Mouse (Mus musculus): Measurements from ENCODE around the gene Gabra4. TPM values are rescaled to one million over a fixed set of nuclear protein-coding genes. Genes with fewer than 3 reads are reported as not detected.

The Gabra4 gene
- 9.0 and 9.9 TPM in 2 replicates for polyA plus RNA-seq (2015; fragmentation: Nextera tagmentation; extraction: Ambion mirVana)

- Histone ChIP-seq H3K4me1 (peaks cover 6% of the 10 kb centered on the region; the same call in 1 of the 2 replicates), H3K9ac (peak within 1 kb of the TSS; percentile 62), H3K36me3 (ENCODE audit: poor library complexity, severe bottlenecking) (no peaks in the 10 kb centered on the region), H3K27ac (no peak within 1 kb of the TSS), H3K4me2 (peak within 1 kb of the TSS; percentile 95), H3K4me3 (peak within 1 kb of the TSS; percentile 60), H3K9me3 (replicated peaks) (no peaks in the 10 kb centered on the region), H3K27me3 (peaks cover 7% of the 10 kb centered on the region)
- WGBS: 0% methylated on average over 15 of the region's 15 CpGs
- peak; percentile 64 for ATAC-seq
Observed at GRCm38 (mm10) chr5:71658115-71658497, at the start of gene Gabra4. Gabra4 (minus strand) TSS chr5:71658308.

GRCm38 (mm10) chr5:71701273-71701614, 43.1 kb upstream of the Gabra4 start:
- peaks cover 9% of the 10 kb centered on the region for H3K4me1 ChIP-seq
- under 1% methylated on average over 6 of the region's 6 CpGs for WGBS
- H3K9me3 ChIP-seq (replicated peaks): no peaks in the 10 kb centered on the region
- peak overlapping the region; percentile 68 for H3K9ac ChIP-seq
- H3K4me2 ChIP-seq: peak overlapping the region; percentile 96
- peak overlapping the region; percentile 54 for H3K4me3 ChIP-seq
- H3K36me3 ChIP-seq (ENCODE audit: poor library complexity, severe bottlenecking): no peaks in the 10 kb centered on the region
- ATAC-seq: no peak
- H3K27ac ChIP-seq: no peak overlapping the region
- H3K27me3 ChIP-seq: no peaks in the 10 kb centered on the region

- Histone ChIP-seq H3K27me3 (no peaks in the 10 kb centered on the region), H3K9me3 (replicated peaks) (no peaks in the 10 kb centered on the region), H3K4me2 (peak overlapping the region; percentile 96), H3K27ac (no peak overlapping the region), H3K4me1 (peaks cover 9% of the 10 kb centered on the region), H3K4me3 (peak overlapping the region; percentile 54), H3K36me3 (ENCODE audit: poor library complexity, severe bottlenecking) (no peaks in the 10 kb centered on the region), H3K9ac (peak overlapping the region; percentile 68)
- under 1% methylated on average over 46 of the region's 46 CpGs for WGBS
- ATAC-seq: peak; percentile 94
Observed at GRCm38 (mm10) chr5:71700468-71701272, 42.6 kb upstream of the Gabra4 start.

GRCm38 (mm10) chr5:71699696-71700467, 41.8 kb upstream of the Gabra4 start:
- Histone ChIP-seq H3K27me3 (no peaks in the 10 kb centered on the region), H3K36me3 (ENCODE audit: poor library complexity, severe bottlenecking) (no peaks in the 10 kb centered on the region), H3K4me2 (peak overlapping the region; percentile 96), H3K9me3 (replicated peaks) (no peaks in the 10 kb centered on the region), H3K27ac (no peak overlapping the region), H3K4me3 (peak overlapping the region; percentile 54), H3K9ac (peak overlapping the region; percentile 68), H3K4me1 (peaks cover 9% of the 10 kb centered on the region)
- under 1% methylated on average over 19 of the region's 19 CpGs for WGBS
- peak; percentile 19; the same call in 1 of the 2 replicates for ATAC-seq

GRCm38 (mm10) chr5:71665593-71665992, 7.5 kb upstream of the Gabra4 start:
- H3K9ac ChIP-seq: no peak overlapping the region

GRCm38 (mm10) chr5:71657482-71658114, 510 bp downstream of the Gabra4 start, which contains the start of gene Gabrb1:
Gabrb1 (plus strand) TSS chr5:71658113.
- peak; percentile 95 for ATAC-seq
- Histone ChIP-seq H3K4me2 (peak within 1 kb of the TSS; percentile 95), H3K27ac (no peak within 1 kb of the TSS), H3K9me3 (replicated peaks) (no peaks in the 10 kb centered on the region), H3K9ac (peak within 1 kb of the TSS; percentile 62), H3K36me3 (ENCODE audit: poor library complexity, severe bottlenecking) (no peaks in the 10 kb centered on the region), H3K4me3 (peak within 1 kb of the TSS; percentile 60), H3K4me1 (peaks cover 6% of the 10 kb centered on the region; the same call in 1 of the 2 replicates), H3K27me3 (peaks cover 7% of the 10 kb centered on the region)
- under 1% methylated on average over 49 of the region's 49 CpGs for WGBS

More at GRCm38 (mm10) chr5:71665593-71665992, 7.5 kb upstream of the Gabra4 start:
- no peaks in the 10 kb centered on the region for H3K36me3 ChIP-seq (ENCODE audit: poor library complexity, severe bottlenecking)
- H3K4me1 ChIP-seq: no peaks in the 10 kb centered on the region
- H3K4me2 ChIP-seq: no peak overlapping the region
- no peaks in the 10 kb centered on the region for H3K27me3 ChIP-seq
- no peak overlapping the region for H3K4me3 ChIP-seq
- WGBS: 28% methylated on average over 4 of the region's 4 CpGs
- H3K27ac ChIP-seq: no peak overlapping the region
- ATAC-seq: peak; percentile 83
- H3K9me3 ChIP-seq (replicated peaks): no peaks in the 10 kb centered on the region

- no peak for ATAC-seq
- Histone ChIP-seq H3K4me1 (peaks cover 6% of the 10 kb centered on the region; the same call in 1 of the 2 replicates), H3K36me3 (ENCODE audit: poor library complexity, severe bottlenecking) (no peaks in the 10 kb centered on the region), H3K27me3 (peaks cover 7% of the 10 kb centered on the region), H3K27ac (no peak overlapping the region), H3K9me3 (replicated peaks) (no peaks in the 10 kb centered on the region), H3K9ac (peak overlapping the region; percentile 62; the same call in 1 of the 2 replicates), H3K4me3 (peak overlapping the region; percentile 60), H3K4me2 (peak overlapping the region; percentile 95)
- WGBS: 7% methylated on average over 10 of the region's 10 CpGs
Observed at GRCm38 (mm10) chr5:71656771-71657170, 1.3 kb downstream of the Gabra4 start.

- H3K4me1 ChIP-seq: peaks cover 6% of the 10 kb centered on the region; the same call in 1 of the 2 replicates
- H3K4me3 ChIP-seq: no peak overlapping the region
- H3K27ac ChIP-seq: no peak overlapping the region
- no peaks in the 10 kb centered on the region for H3K9me3 ChIP-seq (replicated peaks)
- 81% methylated on average over 5 of the region's 5 CpGs for WGBS
- peaks cover 7% of the 10 kb centered on the region for H3K27me3 ChIP-seq
- H3K4me2 ChIP-seq: no peak overlapping the region
- H3K36me3 ChIP-seq (ENCODE audit: poor library complexity, severe bottlenecking): no peaks in the 10 kb centered on the region
- H3K9ac ChIP-seq: no peak overlapping the region
- ATAC-seq: no peak
Observed at GRCm38 (mm10) chr5:71654056-71654455, 4.1 kb downstream of the Gabra4 start.

- no peaks in the 10 kb centered on the region for H3K27me3 ChIP-seq
- no peaks in the 10 kb centered on the region for H3K4me1 ChIP-seq
- no peak overlapping the region for H3K27ac ChIP-seq
- H3K36me3 ChIP-seq (ENCODE audit: poor library complexity, severe bottlenecking): no peaks in the 10 kb centered on the region
- no peak overlapping the region for H3K9ac ChIP-seq
- no peak overlapping the region for H3K4me3 ChIP-seq
- ATAC-seq: no peak
- 70% methylated on average over 2 of the region's 2 CpGs for WGBS
- H3K9me3 ChIP-seq (replicated peaks): no peaks in the 10 kb centered on the region
- H3K4me2 ChIP-seq: no peak overlapping the region
Observed at GRCm38 (mm10) chr5:71648108-71648507, 10.0 kb downstream of the Gabra4 start.

- WGBS: 88% methylated on average over 10 of the region's 10 CpGs
- no peak for ATAC-seq
- H3K9ac ChIP-seq: no peak overlapping the region
Observed at GRCm38 (mm10) chr5:71639804-71640203, 18.3 kb downstream of the Gabra4 start.

GRCm38 (mm10) chr5:71627820-71628219, 30.3 kb downstream of the Gabra4 start:
- H3K9me3 ChIP-seq (replicated peaks): no peaks in the 10 kb centered on the region
- no peaks in the 10 kb centered on the region for H3K36me3 ChIP-seq (ENCODE audit: poor library complexity, severe bottlenecking)
- H3K27ac ChIP-seq: no peak overlapping the region
- H3K4me3 ChIP-seq: no peak overlapping the region
- no peaks in the 10 kb centered on the region for H3K4me1 ChIP-seq
- WGBS: 87% methylated on average over 3 of the region's 3 CpGs
- H3K9ac ChIP-seq: no peak overlapping the region
- no peaks in the 10 kb centered on the region for H3K27me3 ChIP-seq
- H3K4me2 ChIP-seq: no peak overlapping the region
- ATAC-seq: no peak

More at GRCm38 (mm10) chr5:71639804-71640203, 18.3 kb downstream of the Gabra4 start:
- no peaks in the 10 kb centered on the region for H3K36me3 ChIP-seq (ENCODE audit: poor library complexity, severe bottlenecking)
- H3K4me3 ChIP-seq: no peak overlapping the region
- H3K27ac ChIP-seq: no peak overlapping the region
- no peak overlapping the region for H3K4me2 ChIP-seq
- H3K9me3 ChIP-seq (replicated peaks): no peaks in the 10 kb centered on the region
- no peaks in the 10 kb centered on the region for H3K27me3 ChIP-seq
- H3K4me1 ChIP-seq: no peaks in the 10 kb centered on the region

Measured in forebrain, embryonic 13.5 days (tissue).